Mouse (Mus musculus): ENCODE measurements around the gene Tmem210. TPM values are rescaled to one million over a fixed set of nuclear protein-coding genes. Genes with fewer than 3 reads are reported as not detected.
"Not testable (repeated sequence)": the region's sequence is repeated elsewhere in the genome, so short reads cannot be mapped to it uniquely, and the experiment has no call there.

The Tmem210 gene
- total RNA-seq (2021) = not detected

GRCm38 (mm10) chr2:25287927-25288649, at the start of gene Tmem210:
Tmem210 (plus strand) TSS chr2:25288145.
- DNase-seq = no peak
- intact Hi-C loops (cut with DNase I) = no loop called here

DNA sequence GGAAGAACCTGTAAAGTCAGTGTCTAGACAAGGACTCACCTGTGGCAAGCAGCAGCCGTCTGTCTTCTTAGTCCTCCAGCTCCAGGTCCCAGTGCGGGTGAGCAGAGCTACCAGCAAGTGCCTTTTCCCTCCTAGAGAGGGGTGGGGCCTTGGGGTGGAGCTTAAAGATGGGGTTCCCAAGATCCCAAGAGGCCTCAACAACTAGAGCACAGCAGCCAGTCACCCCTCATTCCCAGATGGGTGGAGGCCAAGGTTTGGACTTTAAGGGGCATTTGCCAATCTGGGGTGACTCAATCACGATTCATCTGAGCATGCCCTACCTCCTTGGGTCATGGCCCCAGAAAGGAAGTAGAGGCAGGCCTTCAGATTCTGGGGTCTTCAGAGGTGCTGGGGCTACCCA, 48.2 kb upstream of the Tmem210 start:
- no peak for DNase-seq
- intact Hi-C loops (cut with DNase I) = no loop called here

GRCm38 (mm10) chr2:25240310-25240709, 47.6 kb upstream of the Tmem210 start:
- DNase-seq = no peak
- intact Hi-C loops (cut with DNase I) = no loop called here

DNA sequence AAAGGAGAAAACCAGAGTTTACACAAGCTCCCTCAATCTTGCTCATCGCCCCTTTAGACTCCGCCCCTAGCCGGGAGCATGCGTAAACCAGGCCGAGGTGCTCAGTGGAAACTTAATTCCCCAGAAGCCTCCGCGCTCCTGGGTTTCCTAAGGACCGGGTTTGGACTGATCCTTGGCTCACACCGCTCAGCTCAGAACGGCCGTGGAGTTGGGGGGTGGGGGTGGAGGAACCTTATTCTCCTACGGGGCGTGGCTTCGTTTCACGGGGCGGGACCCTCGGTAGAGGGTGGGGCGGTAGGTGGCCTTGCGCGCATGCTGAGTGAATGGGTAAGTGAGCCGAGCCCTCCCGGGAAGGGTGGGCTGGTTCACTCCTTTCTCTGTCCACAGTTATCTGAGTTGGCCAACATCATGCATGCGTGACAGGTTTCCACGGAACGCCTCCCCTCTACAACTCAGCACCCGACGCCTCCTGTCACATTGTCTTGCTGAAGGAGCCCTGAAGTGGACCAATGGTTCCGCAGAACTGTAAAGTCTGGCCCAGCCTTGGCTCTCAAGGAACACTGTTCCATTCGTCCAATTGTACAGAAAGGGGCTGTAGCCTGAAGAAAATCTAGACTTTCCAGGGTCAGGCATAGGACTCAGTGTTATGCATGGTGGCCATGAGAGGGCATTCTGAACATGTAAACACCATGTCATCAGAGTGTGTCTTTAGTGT, 47.1 kb upstream of the Tmem210 start:
- intact Hi-C loops (cut with DNase I) = no loop called here
- peak; percentile 47 to 74 for DNase-seq

- intact Hi-C loops (cut with DNase I) = no loop called here
- DNase-seq = no peak
These were observed 46.5 kb upstream of the Tmem210 start for GRCm38 (mm10) chr2:25241438-25241775.

DNA sequence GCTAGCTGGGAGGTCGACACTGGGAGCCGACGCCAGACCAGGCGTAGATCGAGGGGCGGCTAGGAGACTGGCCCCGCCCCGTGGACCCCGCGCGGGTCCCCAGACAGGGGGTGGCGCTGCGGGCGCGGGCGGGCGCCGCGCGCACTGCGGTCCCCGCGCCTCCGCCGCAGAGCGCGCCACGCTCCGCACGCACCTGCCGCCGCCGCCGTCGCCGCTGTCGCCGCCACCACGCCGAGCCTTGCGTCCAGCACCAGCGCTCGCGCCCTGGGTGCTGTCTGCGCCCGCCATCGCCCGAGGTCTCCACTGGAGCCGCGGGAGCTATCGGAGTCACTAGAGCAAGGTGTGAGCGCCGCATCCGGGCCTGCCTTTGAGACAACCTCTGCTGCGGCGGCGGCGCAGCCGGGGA, 45.8 kb upstream of the Tmem210 start, which contains the start of the genes Rnf208 and Cysrt1:
Rnf208 (plus strand) TSS at position 155 of the 406 bp plus-strand sequence.
Cysrt1 (minus strand) TSS at position 352 of the 406 bp plus-strand sequence.
- no peak for DNase-seq
- intact Hi-C loops (cut with DNase I) = no loop called here

- intact Hi-C loops (cut with DNase I) = no loop called here
- DNase-seq = no peak
These were observed 44.6 kb upstream of the Tmem210 start for GRCm38 (mm10) chr2:25243342-25243741.

GRCm38 (mm10) chr2:25244144-25244543, 43.8 kb upstream of the Tmem210 start:
- DNase-seq = no peak
- intact Hi-C loops (cut with DNase I) = no loop called here

DNA sequence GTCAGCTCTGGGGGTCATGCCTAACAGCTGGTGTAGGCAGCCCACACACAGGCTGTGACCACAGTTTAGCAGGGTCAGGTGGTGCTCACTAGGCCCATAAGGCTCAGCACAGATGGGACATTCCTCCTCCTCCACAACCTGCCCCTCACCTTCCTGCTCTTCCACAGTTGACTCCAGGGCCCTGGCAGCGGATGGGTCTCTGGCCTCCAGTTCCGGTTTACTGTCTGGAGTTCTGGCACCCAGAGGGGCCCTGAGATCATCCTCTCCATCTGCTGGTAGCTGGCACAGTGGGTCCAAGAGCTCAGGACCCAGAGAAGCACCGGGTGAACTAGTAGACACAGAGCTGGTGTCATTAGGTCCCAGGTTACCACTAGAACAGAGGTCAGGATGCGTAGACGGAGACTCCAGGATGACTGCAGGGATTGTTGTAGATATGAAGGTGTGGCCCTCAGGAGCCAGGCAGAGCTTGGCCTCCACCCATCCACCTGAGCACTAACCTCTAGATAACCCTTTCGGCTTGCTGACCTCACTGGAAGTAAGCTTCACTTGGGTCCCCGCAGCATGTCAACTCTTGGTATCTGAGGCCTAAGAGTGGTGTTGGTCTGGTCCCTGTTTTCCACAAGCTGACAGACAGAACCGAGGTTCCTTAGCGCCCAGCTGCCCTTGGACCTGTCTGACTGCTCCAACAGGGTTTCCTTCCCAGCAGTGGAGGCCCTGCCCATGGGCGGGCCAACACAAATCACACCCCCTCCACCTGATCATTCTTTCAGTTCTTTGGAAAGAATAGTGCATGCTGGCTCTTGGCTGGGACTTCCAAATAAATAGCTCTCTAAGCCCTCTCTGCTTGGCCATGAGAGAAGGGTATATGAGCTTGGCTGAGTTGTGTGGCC, 41.5 kb upstream of the Tmem210 start, which contains the start of gene AL732309.1:
AL732309.1 (minus strand) TSS at position 681 of the 890 bp plus-strand sequence.
- no peak for DNase-seq
- intact Hi-C loops (cut with DNase I) = no loop called here

DNA sequence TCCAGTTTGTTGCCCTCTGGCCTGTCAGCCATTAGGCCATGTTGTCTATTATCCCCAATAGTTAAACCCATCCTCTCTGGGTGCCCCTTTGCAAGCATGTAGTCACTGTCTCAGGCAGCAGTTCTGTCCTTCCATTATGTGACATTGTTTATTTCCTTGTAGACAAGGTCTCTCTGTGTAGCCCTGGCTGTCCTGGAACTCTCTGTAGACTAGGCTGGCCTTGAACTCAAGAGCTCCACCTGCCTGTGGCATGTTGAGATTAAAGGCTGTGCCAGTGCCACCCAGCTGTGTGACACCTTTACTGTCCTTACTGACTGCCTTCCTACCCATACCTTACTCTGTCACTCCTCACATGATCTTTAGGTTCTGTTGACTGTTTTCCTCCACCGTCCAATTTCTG, 35.6 kb upstream of the Tmem210 start:
- intact Hi-C loops (cut with DNase I) = no loop called here
- no peak for DNase-seq

- intact Hi-C loops (cut with DNase I) = loop anchor here (1.0 to 5.0 kb wide), 4 partner anchors 21 to 153 kb away; partner anchors contain the start of gene Man1b1
- DNase-seq = peak; percentile 88 to 93
These were observed 32.6 kb upstream of the Tmem210 start, which contains the start of gene Tmem203 for GRCm38 (mm10) chr2:25255284-25255779. Tmem203 (plus strand) TSS chr2:25255439.

GRCm38 (mm10) chr2:25256443-25257109, 31.4 kb upstream of the Tmem210 start:
- peak; percentile 49 to 70 for DNase-seq
- intact Hi-C loops (cut with DNase I) = loop anchor here (1.0 to 5.0 kb wide), 3 partner anchors 28 to 154 kb away; partner anchors contain the start of gene Man1b1

GRCm38 (mm10) chr2:25257250-25257649, 30.7 kb upstream of the Tmem210 start:
- DNase-seq = not testable (repeated sequence)
- intact Hi-C loops (cut with DNase I) = loop anchor here (5.0 kb wide), 2 partner anchors 75 to 155 kb away; partner anchors contain the start of gene Man1b1

DNA sequence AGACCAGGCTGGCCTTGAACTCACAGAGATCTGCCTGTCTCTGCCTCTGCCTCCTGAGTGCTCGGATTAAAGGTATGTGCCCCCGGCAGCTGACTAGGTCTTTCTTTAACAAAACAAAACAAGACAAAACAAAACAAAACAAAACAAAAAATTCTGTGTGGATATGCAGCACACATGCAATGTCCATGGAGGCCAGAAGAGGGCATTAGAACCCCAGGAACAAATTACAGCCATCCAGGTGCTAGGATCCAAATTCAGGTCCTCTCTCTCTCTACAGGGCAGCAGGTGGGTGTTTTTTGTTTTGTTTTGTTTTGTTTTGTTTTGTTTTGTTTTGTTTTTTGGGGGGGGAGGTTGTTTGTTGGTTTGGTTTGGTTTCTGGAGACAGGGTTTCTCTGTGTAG, 29.1 kb upstream of the Tmem210 start:
- no peak for DNase-seq
- intact Hi-C loops (cut with DNase I) = loop anchor here (5.0 kb wide), 2 partner anchors 73 to 157 kb away; partner anchors contain the start of gene Man1b1

- intact Hi-C loops (cut with DNase I) = no loop called here
- DNase-seq = no peak
These were observed 26.1 kb upstream of the Tmem210 start for GRCm38 (mm10) chr2:25261870-25262269.

- intact Hi-C loops (cut with DNase I) = no loop called here
- peak; percentile 96 for DNase-seq
These were observed 25.6 kb upstream of the Tmem210 start, which contains the start of gene Tprn for GRCm38 (mm10) chr2:25262291-25262767. Tprn (plus strand) TSS chr2:25262618.

GRCm38 (mm10) chr2:25262795-25263622, 24.9 kb upstream of the Tmem210 start:
- DNase-seq = peak; percentile 43 to 47
- intact Hi-C loops (cut with DNase I) = no loop called here

GRCm38 (mm10) chr2:25263623-25264285, 24.2 kb upstream of the Tmem210 start:
- DNase-seq = no peak

More at GRCm38 (mm10) chr2:25263623-25264285, 24.2 kb upstream of the Tmem210 start:
- intact Hi-C loops (cut with DNase I) = no loop called here
